Comparison of ENCODE assay signal across 7 mouse cellular contexts in genomic region chr11:117599049-117599787, GRCm38 (mm10). TPM values are rescaled to one million over a fixed set of nuclear protein-coding genes. Genes with fewer than 3 reads are reported as not detected.
DNase-seq lines count a peak whose midpoint lies in the region; ATAC-seq and TF ChIP-seq lines count a peak whose summit lies in the region.

No protein-coding gene starts in this region.

- no peaks in the 10 kb centered on the region for H3K27me3 ChIP-seq in thymus, adult 2 months (ENCODE audit: control insufficient read depth, insufficient read depth, low read length)
- H3K27me3 ChIP-seq in embryonic facial prominence, embryonic 12.5 days = peaks cover 48% of the 10 kb centered on the region; the same call in 1 of the 2 replicates
- H3K27me3 ChIP-seq in hindbrain, embryonic 13.5 days = peaks cover 56% of the 10 kb centered on the region
- H3K27me3 ChIP-seq in lung, postnatal 0 days (replicated peaks; ENCODE audit: insufficient read depth, low read length) = no peaks in the 10 kb centered on the region

- no peaks in the 10 kb centered on the region for H3K36me3 ChIP-seq in thymus, adult 2 months (ENCODE audit: control insufficient read depth, insufficient read depth, low read length)
- H3K36me3 ChIP-seq in embryonic facial prominence, embryonic 12.5 days = no peaks in the 10 kb centered on the region
- no peaks in the 10 kb centered on the region for H3K36me3 ChIP-seq in hindbrain, embryonic 13.5 days
- no peaks in the 10 kb centered on the region for H3K36me3 ChIP-seq in lung, postnatal 0 days (ENCODE audit: insufficient read depth, low read length)

- peak; percentile 25 for DNase-seq in thymus, adult 2 months
- DNase-seq in thymus, postnatal 10 days (ENCODE audit: low spot score in 2 of 2) = no peak
- DNase-seq in lung, postnatal 0 days (ENCODE audit: low spot score) = peak; percentile 64
- peak; percentile 34 to 35 for DNase-seq in spleen, postnatal 36 days (ENCODE audit: low spot score in 2 of 2)
- no peak for DNase-seq in ovary, postnatal 14 days (ENCODE audit: low spot score)

- no peak for TF ChIP-seq POLR2A in thymus, adult 2 months (IDR thresholded peaks at IDR 0.05; ENCODE audit: control insufficient read depth, extremely low read depth, insufficient read depth, low read length, poor library complexity)

- ATAC-seq in embryonic facial prominence, embryonic 12.5 days (ENCODE audit: insufficient number of reproducible peaks, insufficient read depth, low FRiP score, low TSS enrichment) = no peak
- ATAC-seq in hindbrain, embryonic 13.5 days (ENCODE audit: low FRiP score) = no peak
- ATAC-seq in lung, postnatal 0 days = peak; percentile 43

- H3K4me3 ChIP-seq in thymus, adult 2 months (ENCODE audit: control insufficient read depth, insufficient read depth, low read length) = peak overlapping the region; percentile 60
- H3K4me3 ChIP-seq in embryonic facial prominence, embryonic 12.5 days = peak overlapping the region; percentile 13; the same call in 1 of the 2 replicates
- H3K4me3 ChIP-seq in hindbrain, embryonic 13.5 days = no peak overlapping the region
- H3K4me3 ChIP-seq in lung, postnatal 0 days (ENCODE audit: low read depth, low read length) = peak overlapping the region; percentile 60

- TF ChIP-seq CTCF in thymus, adult 2 months (IDR thresholded peaks at IDR 0.05; ENCODE audit: borderline replicate concordance, control insufficient read depth, extremely low read depth, insufficient read depth, low read length, poor library complexity) = no peak
- no peak for TF ChIP-seq CTCF in lung, postnatal 0 days (IDR thresholded peaks at IDR 0.05)

- H3K4me2 ChIP-seq in embryonic facial prominence, embryonic 12.5 days (replicated peaks) = peak overlapping the region; percentile 39
- H3K4me2 ChIP-seq in hindbrain, embryonic 13.5 days = peak overlapping the region; percentile 34
- H3K4me2 ChIP-seq in lung, postnatal 0 days (replicated peaks; ENCODE audit: low read depth, low read length) = peak overlapping the region; percentile 87

- no peak for TF ChIP-seq EP300 in lung, postnatal 0 days (IDR thresholded peaks at IDR 0.05)

- no peak overlapping the region for H3K9ac ChIP-seq in embryonic facial prominence, embryonic 12.5 days
- peak overlapping the region; percentile 16; the same call in 1 of the 2 replicates for H3K9ac ChIP-seq in hindbrain, embryonic 13.5 days
- H3K9ac ChIP-seq in lung, postnatal 0 days (replicated peaks; ENCODE audit: low read depth) = peak overlapping the region; percentile 43

- H3K9me3 ChIP-seq in embryonic facial prominence, embryonic 12.5 days = no peaks in the 10 kb centered on the region
- H3K9me3 ChIP-seq in hindbrain, embryonic 13.5 days = no peaks in the 10 kb centered on the region
- H3K9me3 ChIP-seq in lung, postnatal 0 days (ENCODE audit: low read length) = no peaks in the 10 kb centered on the region

- WGBS in thymus, adult 2 months = 1% methylated on average over 16 of the region's 16 CpGs
- 8% methylated on average over 16 of the region's 16 CpGs for WGBS in embryonic facial prominence, embryonic 12.5 days
- 8% methylated on average over 16 of the region's 16 CpGs for WGBS in hindbrain, embryonic 13.5 days
- WGBS in lung, postnatal 0 days = 3% methylated on average over 16 of the region's 16 CpGs

- H3K27ac ChIP-seq in thymus, adult 2 months (ENCODE audit: control insufficient read depth, insufficient read depth, low read length) = no peak overlapping the region; the same call in 1 of the 2 replicates
- H3K27ac ChIP-seq in embryonic facial prominence, embryonic 12.5 days = no peak overlapping the region
- H3K27ac ChIP-seq in hindbrain, embryonic 13.5 days = peak overlapping the region; percentile 92
- no peak overlapping the region for H3K27ac ChIP-seq in lung, postnatal 0 days (ENCODE audit: low read length)

- H3K4me1 ChIP-seq in thymus, adult 2 months (replicated peaks; ENCODE audit: control insufficient read depth, insufficient read depth, low read length) = peaks cover 12% of the 10 kb centered on the region
- H3K4me1 ChIP-seq in embryonic facial prominence, embryonic 12.5 days = peaks cover 26% of the 10 kb centered on the region
- H3K4me1 ChIP-seq in hindbrain, embryonic 13.5 days (replicated peaks) = peaks cover 58% of the 10 kb centered on the region
- peaks cover 7% of the 10 kb centered on the region; the same call in 1 of the 2 replicates for H3K4me1 ChIP-seq in lung, postnatal 0 days (ENCODE audit: insufficient read depth, low read depth, low read length)

RNA-seq across cellular contexts. Expression of gene Tnrc6c, which starts 54.9 kb away (rescaled TPM):
- 75.0 and 89.7 TPM in 2 replicates for polyA plus RNA-seq in thymus, adult 2 months (2012; rRNA removed)
- polyA plus RNA-seq in embryonic facial prominence, embryonic 12.5 days (2016; fragmentation: Nextera tagmentation; extraction: Ambion mirVana) = 23.9 and 26.1 TPM in 2 replicates
- polyA plus RNA-seq in hindbrain, embryonic 13.5 days (2015; fragmentation: Nextera tagmentation; extraction: Ambion mirVana) = 24.9 and 27.3 TPM in 2 replicates
- polyA plus RNA-seq in lung, postnatal 0 days (2015; fragmentation: Nextera tagmentation; extraction: Ambion mirVana) = 8.9 and 9.8 TPM in 2 replicates

Comparison
In these comparisons a context has a peak if more than half of its experiments do, and no peak if none do; other contexts are left out.
1. DNase-seq: peak in thymus, adult 2 months (single experiment), lung, postnatal 0 days (single experiment) and spleen, postnatal 36 days (2 of 2); none in thymus, postnatal 10 days (0 of 2) and ovary, postnatal 14 days (single experiment).
2. H3K4me2 ChIP-seq: peak in every context shown above with its lines; median percentile 87 in lung, postnatal 0 days; 39 in embryonic facial prominence, embryonic 12.5 days; 34 in hindbrain, embryonic 13.5 days.